Mouse (Mus musculus): ENCODE measurements around the gene Pdzrn3. TPM values are rescaled to one million over a fixed set of nuclear protein-coding genes. Genes with fewer than 3 reads are reported as not detected.

Pdzrn3 gene
- polyA plus RNA-seq, 1 experiment from 2014 or later, result 10.8 TPM

- H3K27ac ChIP-seq, result no peak overlapping the region
- no peak overlapping the region for H3K4me2 ChIP-seq
- no peaks in the 10 kb centered on the region for H3K9me3 ChIP-seq
- no peak overlapping the region for H3K4me3 ChIP-seq (replicated peaks)
- ATAC-seq (ENCODE audit: insufficient number of reproducible peaks, insufficient read depth, low FRiP score, low TSS enrichment, low read depth), result no peak
- 0 out of 2 replicates have a peak, but pooled peaks cover 3% of the 10 kb centered on the region for H3K4me1 ChIP-seq (replicated peaks)
- no peak overlapping the region for H3K9ac ChIP-seq (replicated peaks)
- peaks cover 2% of the 10 kb centered on the region; the same call in 1 of the 2 replicates for H3K27me3 ChIP-seq
- H3K36me3 ChIP-seq, result no peaks in the 10 kb centered on the region
- WGBS, result 89% methylated on average over 6 of the region's 6 CpGs
Measured at GRCm38 (mm10) chr6:101103506-101103905, 274.2 kb downstream of the Pdzrn3 start.

- ATAC-seq (ENCODE audit: insufficient number of reproducible peaks, insufficient read depth, low FRiP score, low TSS enrichment, low read depth), result no peak
- H3K27me3 ChIP-seq, result peaks cover 2% of the 10 kb centered on the region; the same call in 1 of the 2 replicates
- H3K36me3 ChIP-seq, result no peaks in the 10 kb centered on the region
- no peak overlapping the region for H3K4me2 ChIP-seq
- H3K9ac ChIP-seq (replicated peaks), result no peak overlapping the region
- WGBS, result 62% methylated on average over 14 of the region's 14 CpGs
- H3K4me1 ChIP-seq (replicated peaks), result 0 out of 2 replicates have a peak, but pooled peaks cover 3% of the 10 kb centered on the region
- H3K27ac ChIP-seq, result no peak overlapping the region
- H3K4me3 ChIP-seq (replicated peaks), result no peak overlapping the region
- no peaks in the 10 kb centered on the region for H3K9me3 ChIP-seq
Measured at GRCm38 (mm10) chr6:101101709-101102654, 275.7 kb downstream of the Pdzrn3 start.

Data from limb, embryonic 12.5 days (tissue).